Mouse (Mus musculus) gastrocnemius, adult 18-20 months (tissue): Measurements from ENCODE around the gene Eda. TPM values are rescaled to one million over a fixed set of nuclear protein-coding genes. Genes with fewer than 3 reads are reported as not detected.

ENCODE experiments used
- DNase-seq: peaks from one replicate; pipeline ENCODE4 v3.0.0; 2021; ENCODE audit warnings: low spot score
- long read RNA-seq, 2 experiments: library from polyadenylated mRNA; stranded (forward); transcript quantifications; one replicate each; pipeline ENCODE4 v2.0.0; 2021
- total RNA-seq, 2 experiments: library from RNA; stranded (reverse); gene quantifications; 2 replicates each; pipeline ENCODE4 v1.2.3; 2021

Eda gene
- 1 to 10 TPM; 1.4 to 1.7 TPM for total RNA-seq
- long read RNA-seq, experiment 1, partial matches to known transcripts = 2 of 2 reads
- long read RNA-seq, experiment 1, other reads (novel, unspliced or antisense) = 0 of 2 reads
- long read RNA-seq, experiment 2 = 0 reads

DNA sequence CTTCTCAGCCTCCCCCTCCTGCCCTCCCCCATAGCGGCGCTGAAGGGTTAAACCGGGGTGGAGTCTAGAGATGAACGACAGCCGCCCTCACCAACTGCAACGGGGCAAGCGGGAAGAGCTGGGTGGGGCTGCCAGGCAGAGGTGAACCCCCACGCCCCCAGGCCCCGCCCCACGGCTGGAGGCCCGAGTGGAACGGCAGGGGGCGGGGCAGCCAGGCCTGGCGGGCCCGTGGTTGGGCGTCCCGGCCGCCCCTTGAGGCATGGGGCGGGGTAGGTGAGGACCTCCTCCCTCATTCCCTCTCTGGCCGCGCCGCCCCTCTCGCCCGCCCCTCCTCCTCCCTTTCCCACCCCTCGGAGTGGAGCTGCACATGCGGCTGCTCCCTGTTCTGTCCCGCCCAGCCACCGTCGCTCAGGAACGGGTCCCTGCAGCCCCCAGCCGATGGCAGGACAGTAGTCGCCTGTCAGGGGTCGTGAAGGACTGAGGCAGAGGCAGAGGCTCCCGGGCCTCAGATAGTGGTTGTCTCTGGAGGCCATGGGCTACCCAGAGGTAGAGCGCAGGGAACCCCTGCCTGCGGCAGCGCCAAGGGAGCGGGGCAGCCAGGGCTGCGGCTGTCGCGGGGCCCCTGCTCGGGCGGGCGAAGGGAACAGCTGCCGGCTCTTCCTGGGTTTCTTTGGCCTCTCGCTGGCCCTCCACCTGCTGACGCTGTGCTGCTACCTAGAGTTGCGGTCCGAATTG lies at the start of gene Eda:
Gene Eda, plus strand, starts transcription at position 357 of the 735 bp plus-strand sequence.
- DNase-seq = peak; percentile 81

DNA sequence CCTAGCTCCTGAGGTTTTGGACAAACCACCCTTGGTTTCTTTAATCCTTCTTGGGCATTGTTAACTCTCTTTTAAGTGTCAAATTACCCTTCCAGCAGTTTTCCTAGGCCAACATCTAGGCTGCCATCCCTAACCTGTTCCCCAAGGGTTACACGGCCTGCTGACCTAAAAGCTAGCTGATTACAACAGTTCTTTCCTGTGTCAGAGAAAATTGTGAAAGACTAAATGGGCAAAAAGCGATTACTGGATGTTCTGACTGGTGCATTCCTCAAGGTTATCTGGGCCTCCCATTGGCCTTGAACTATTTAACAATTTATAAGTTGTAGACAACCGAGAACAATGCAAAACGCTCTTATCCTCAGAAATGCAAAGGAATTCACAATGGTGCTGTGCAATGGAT lies 14.4 kb upstream of the Eda start:
- DNase-seq = no peak

DNA sequence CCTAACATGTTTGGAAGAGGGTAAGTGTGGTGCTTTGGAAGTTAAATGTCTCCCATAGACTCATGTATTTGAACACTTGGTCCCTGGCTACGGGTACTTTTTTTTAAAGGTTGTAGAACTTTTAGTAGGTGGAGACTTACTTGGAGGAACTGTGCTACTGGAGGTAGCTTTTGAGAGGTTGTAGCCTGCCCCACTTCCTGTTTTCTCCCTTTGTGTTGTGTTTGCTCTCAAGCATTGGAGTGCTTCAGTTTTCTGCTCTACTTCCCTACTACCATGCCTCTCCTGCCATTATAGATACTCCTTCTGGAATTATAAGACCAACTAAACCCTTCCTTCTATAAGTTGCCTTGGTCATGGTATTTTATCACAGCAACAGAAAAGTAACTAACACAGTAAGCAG lies 5.3 kb upstream of the Eda start:
- DNase-seq = no peak

DNA sequence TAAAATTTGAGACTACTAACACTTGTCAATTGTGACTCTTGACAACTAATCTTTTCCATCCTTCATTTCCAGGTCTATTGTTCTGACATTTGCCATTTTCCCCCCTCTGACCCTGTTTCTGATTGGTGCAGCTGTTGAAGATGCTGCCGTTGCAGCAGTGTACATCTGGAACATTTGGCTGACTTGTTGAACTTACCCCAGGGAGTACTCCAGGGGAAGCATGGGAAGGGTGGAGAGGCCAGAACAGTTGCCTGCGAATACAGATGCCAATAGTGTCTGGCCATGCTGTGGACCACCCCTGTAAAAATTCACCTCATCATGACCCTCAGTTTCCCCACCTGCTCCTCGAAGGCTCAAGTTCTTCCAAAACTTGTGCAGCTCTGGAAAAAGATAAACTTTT lies 1.0 kb upstream of the Eda start:
- peak; percentile 35 for DNase-seq

DNA sequence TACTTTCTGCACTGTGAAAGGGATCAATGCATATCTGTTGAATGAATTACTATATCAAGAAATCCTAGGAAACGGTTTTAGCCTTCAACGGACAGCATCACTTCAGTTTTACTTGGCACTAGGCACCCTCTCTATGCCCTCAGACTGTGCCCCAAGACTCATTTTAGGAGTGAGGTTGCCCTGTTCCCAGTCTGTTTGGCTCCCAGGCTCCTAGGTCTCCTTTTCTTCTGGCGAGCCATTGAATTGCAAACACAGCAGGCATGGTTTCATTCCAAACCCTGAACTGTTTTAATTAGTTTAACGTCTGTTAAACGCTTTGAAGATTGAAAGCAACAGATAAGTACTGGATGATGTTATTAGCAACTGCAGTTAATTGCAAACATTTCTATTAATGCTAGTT lies 603 bp upstream of the Eda start:
- DNase-seq = no peak

DNA sequence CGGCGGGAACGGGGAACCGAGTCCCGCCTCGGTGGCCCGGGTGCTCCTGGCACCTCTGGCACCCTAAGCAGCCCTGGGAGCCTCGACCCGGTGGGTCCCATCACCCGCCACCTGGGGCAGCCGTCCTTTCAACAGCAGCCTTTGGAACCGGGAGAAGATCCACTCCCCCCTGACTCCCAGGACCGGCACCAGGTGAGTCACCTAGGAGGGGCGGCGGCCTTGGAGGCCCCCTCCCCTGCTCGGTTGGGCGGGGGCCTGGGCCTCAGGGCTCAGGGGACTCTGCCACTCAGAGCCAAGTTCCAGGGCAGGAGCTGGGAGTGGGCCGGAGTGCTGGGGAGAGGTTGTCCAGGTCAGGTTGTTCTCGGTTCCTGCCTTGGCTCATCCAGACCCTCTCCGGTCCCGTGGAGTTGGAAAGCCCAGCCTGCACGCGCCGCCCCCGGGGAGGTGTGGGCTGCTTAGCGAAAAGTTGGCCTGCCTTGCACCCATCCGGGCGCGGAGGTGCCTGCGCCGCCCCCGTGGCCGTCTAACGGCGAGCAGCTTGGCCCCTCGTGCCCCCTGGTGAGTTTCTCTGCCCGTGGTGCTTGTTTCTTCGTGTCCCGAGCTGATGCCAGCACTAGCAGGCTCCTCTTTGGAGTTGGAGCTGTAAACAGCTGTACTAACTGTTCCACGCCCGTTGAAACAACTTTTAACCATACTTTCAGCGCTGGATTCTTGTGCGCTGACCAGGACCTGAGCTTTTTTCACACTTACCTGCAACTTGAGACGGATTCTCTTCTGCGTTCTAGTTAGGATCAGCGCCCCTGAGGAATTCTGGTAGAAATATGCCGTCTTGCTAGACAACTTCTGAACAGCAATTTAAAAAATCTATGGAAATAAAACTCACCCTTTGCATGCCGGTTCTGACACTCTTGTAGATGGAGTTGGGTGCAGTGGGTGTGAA lies 849 bp downstream of the Eda start:
- peak; percentile 5 for DNase-seq

DNA sequence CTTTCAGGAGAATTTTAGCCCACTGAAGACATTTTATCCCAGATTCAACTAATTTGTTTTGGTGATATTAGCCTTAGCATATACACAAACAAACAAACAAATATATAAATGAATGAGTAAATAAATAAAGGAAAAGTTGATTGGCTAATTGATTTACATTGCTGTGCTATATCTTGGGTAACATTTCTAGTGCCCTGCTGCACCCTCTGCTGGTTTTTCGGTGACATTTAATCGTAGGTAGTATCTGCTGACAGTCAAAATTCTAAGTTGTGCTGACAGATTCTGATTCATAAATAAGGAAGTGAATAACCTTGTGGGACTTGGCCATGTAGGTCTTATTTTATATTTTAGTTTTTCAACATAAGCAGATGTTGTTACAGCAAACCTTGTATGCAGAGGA lies 2.9 kb downstream of the Eda start:
- DNase-seq = no peak

DNA sequence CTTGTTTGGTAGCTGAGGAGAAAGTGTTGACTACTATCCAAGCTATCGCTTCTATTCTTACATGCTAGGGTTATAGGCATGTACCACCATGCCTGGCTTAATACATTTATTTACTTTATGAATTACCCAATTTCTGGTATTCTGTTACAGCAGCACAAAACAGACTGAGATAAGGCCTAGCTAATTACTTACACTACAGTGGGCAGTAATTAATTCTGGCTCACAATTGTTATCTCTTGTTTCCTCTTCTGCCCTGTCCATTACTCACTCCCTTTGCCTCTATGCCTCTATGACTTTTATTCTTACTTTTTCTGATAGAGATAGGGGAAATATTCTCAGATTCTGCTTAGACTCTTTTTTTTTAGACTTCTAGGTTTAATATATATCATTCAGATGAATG lies 18.0 kb downstream of the Eda start:
- no peak for DNase-seq

DNA sequence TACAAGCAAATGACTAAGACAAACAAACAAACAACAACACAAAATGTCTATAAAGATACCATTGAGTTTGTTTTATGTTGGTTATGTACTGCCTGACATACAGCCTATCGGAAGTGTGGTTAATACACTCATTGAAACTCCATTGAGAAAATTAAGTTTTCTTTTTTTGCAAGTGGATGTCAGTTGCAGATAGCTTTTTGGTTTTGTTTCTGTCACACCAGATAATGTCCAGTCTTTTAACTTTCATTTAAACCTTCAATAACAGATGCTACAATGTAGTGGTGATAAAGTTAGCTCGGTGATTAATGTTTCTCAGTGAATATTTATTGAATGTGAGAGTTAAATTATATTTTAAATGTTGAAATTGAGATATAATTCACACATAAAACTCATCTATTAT lies 23.9 kb downstream of the Eda start:
- no peak for DNase-seq

DNA sequence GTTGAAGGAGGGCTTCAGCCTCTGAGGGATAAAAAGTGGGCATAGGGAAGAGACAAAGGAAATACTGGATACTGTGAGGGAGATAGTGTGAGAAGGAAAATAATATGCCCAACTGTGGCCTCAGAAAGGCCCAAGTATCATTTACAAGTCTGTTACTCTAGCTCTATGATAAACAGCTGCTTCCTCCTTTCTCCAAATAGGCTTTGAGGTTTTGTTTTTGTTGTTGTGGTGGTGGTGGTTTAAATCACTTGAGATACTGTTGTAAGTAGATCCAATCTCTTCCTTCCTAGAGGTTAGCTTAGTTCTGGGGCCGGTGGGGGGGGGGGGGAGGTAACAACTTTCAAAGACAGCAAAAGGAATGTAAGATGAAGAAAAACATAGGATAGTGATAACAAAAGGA lies 143.0 kb downstream of the Eda start:
- no peak for DNase-seq

DNA sequence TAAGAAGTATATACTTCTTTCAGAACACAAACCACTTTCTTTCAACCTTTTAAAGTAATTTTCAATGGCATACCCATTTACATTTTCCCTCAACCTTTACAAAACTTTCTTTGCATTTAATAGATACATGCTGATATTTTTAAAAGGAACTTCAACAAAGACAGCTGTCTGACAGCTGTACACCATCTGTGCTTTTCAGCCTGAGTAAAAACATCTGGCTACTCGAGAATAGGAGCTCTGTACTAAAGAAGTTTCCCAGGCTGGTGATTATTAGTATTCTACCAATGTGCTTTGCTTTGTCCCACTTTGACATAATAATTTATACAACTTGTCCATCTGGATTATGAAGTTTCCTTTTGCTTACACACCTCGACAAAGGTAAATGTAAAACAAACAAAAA lies 219.9 kb downstream of the Eda start:
- no peak for DNase-seq

DNA sequence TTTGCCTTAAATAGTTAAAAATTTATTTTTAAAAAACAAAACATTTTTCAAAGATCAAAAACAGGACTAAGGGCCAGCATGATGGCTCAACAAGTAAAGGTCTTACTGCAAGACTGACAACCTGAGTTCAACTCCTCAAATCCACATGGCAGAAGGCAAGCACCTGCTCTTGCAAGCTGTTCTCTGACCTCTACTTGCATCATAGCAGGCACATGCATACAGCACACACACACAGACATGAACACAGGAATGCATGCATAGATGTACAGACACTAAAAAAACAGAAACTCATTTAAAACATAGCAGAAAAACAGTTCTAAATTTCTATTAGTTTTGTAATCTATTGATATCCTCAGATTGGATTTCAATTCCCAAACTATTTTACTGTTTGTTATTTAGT lies 338.2 kb downstream of the Eda start:
- no peak for DNase-seq

DNA sequence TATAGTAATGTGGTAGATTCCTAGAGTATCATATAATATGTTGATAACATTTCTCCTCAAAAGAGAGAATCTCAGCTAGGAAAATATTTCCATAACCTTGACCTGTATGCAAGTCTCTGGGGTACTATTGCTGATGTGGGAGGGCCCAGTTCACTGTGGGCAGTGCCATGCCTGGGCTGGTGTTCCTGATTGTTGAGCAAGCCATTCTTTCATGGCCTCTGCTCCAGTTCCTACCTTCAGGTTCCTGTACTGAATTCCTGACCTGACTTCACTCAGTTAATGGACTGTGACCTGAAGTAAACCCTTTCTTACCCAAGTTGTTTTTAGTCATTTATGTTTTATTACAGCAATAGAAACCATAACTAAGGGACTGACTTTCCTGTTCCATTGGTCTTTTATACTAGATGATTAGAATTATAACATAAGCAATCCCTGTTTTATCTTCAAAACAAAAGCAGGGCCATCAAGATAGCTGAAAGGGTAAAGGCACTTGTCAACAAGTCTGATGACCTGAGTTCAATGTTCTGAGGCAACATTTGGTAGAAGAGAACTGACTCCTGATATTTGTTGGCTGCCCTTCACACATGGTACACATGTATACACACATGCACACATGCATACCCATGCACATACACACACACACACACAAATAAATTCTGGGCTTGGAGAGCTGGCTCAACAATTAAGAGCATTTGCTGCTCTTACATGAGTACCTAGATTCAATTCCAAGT lies 338.9 kb downstream of the Eda start:
- DNase-seq = no peak

DNA sequence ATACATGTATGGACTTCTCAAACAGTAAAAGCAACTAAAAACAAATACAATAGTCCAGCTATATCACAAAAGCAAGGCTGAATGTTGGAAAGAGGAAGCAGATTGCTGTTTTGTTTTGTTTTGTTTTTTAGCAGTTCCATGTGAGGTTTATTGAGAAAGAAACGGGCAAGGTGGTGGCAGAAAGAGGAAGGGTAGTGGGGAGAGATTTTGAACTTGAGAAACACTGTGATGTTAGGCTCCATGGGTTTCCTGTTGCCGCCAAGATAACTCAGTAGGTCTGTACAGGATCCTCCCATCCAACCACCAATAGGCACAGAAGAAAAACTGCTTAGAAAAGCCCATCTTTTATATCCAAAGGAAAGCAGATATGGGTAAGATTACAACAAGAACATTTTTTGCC lies 365.3 kb downstream of the Eda start:
- no peak for DNase-seq

DNA sequence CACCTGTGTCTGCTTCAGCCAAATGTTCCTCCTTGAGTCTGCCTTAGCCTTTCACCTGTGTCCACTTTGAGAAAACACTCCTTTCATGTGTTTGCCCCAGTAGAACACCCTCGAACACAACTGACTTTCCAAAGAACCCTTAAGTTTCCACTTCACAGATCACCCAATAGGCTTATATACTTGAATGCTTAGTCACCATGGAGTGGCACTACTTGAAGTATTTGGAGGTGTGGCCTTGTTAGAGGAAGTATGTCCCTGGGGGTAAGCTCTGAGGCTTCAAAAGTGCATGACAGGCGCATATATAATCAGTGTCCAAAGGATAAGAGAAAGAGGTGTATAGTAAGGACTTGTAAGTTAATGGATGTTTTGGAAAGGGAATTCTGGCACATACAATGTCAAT lies 369.0 kb downstream of the Eda start:
- DNase-seq = no peak

DNA sequence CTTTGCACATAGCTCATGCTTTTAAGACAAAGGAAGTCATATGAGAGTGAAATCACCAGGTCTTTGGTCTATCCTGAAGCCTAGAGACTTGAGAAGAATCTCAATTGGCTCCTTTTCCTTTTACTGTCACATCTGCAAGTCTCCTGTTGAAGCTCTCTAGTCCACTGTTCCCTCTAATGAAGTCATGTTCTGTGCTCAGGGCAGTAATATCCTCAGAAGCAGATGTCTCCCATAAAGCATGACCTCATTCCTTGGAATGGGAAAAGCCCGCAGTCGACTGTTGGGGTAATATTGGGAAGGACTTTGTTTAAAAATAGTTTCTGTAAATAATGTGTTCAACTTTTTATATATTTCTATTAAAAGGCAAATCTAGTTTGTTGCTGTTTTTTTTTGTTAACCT lies 381.6 kb downstream of the Eda start:
- DNase-seq = peak; percentile 2

DNA sequence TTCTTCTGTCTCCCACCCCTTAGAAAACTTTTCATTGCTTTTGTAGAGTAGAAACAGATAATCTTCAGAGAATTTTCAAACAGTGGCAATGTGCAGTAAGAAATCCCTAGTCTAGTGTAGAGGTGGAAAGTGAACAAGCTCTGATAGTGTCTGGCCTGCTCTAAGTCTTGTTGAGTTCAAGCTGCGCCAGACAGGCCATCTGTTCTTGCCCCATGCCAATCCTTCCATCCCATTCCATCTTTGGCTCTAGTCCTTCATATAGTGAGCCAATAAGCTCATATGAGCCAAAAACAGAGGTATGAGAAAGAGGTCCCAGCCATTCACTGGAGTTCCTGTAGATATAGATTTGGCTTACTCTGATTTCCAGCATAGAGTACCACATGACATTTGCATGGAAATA lies 414.5 kb downstream of the Eda start:
- DNase-seq = no peak

DNA sequence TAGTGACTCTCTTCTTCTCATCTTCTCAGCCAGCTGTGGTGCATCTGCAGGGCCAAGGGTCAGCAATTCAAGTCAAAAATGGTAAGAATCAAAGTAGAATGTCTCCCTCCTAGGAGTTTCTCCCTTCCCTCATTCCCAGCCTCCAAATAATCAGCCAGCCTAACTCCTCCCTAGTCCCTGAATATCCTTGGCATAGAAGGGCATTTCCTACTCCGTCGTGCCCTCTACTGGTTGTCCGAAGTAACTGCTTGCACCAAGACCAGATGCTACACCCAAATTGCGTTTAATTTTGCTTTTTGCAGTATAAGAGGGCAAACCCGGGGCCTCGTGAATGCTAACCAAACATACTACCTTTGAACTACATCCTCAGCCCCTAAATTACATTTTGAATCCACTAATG lies 416.9 kb downstream of the Eda start:
- peak; percentile 26 for DNase-seq

DNA sequence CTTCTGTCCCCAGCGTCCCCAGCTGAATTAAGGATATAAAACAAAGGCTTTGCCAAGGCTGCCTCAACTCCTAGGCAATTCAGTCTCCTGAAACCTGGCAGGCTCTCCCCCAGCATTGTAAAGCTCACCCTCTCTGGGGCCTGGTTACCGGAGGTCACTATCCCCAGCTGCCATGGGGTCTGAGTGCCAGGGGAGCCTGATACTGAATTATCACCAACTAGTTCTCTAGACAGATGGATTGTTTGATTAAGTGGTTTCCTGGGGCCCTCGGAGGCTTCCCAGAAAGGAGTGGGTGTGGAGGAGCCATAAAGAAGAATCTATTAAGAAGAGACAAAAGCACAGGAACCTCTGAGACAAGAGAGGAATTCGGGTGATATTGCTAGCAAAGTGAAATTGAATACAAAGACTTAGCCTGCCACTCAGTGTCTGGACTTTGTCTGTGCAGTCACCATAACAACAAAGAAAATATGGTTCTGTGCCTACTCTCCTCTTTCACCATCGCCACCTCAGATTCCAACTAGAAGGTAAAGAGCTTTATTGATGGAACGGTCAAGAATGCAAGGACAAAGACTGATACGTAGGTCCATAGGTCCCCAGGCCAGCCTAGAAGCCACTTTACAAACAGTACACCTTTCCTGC lies 418.9 kb downstream of the Eda start:
- no peak for DNase-seq

DNA sequence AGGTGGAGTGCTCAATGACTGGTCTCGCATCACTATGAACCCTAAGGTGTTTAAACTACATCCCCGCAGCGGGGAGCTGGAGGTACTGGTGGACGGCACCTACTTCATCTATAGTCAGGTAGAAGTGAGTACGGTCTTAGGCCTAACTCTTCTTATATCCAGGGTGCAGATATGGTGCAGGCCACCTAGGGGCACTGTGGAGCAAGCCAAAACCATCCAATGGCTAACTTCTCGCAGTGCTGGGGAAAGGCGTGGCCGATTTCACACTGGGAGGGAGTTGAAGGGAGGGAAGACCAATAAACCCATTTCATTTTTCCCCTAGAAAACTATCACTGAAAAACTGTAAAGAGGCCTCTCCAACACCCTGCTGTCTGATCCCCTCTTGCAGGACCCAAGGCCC lies 419.6 kb downstream of the Eda start:
- DNase-seq = peak; percentile 1

DNA sequence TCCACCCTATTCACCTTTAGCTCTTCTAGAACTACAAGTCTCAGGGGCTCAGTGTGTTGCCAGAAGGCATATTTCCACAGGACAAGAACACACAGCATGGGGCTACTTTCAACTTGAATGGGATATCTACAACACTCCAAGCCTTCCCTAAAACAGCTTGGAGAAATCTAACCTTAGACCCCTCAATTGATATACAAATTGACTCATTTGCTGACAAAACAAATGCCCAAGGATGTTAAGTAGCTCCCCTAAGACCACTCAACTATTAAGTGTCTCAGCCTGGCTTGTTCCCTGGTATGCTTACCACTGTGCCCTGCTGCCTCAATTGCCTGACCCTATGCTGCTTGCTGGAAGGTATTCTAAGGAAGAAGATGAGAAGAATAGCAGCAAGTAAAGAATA lies 425.5 kb downstream of the Eda start:
- no peak for DNase-seq
